7 mouse cellular contexts compared by ENCODE assay signal in the genomic region with DNA sequence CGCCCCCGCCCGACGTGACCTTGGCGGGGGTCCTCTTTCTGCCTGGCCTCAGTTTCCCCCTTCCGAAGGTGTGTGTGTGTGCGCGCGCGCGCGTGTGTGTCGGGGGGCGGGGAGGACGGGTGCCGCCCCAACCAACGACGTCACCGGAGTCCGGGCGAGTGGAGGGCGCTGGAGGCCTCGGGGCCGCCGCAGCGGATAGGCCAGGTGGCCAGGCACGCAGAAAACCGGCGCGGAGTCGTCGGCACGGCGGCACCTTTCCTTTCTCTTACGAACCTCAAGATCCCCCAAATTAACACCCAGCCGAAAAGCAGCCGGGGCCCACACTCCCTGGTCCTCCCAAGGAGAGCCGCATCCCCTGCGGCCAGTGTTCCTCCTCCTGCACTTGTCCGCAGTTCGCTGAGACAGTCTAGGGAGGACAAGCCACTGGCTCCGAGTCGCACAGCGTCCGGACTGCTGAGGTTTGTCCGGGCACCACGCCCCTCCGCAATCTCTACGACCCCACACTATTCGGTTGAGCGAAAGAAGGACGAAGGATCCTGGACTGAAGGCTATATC.
DNase-seq lines count a peak whose midpoint lies in the region; ATAC-seq lines count a peak whose summit lies in the region.

No protein-coding gene starts in this region.

- H3K4me1 ChIP-seq in forebrain, embryonic 13.5 days = peaks cover 21% of the 10 kb centered on the region
- H3K4me1 ChIP-seq in hindbrain, embryonic 10.5 days (replicated peaks) = peaks cover 56% of the 10 kb centered on the region
- peaks cover 34% of the 10 kb centered on the region for H3K4me1 ChIP-seq in limb, embryonic 10.5 days

- peak; percentile 76 for DNase-seq in NIH3T3 (ENCODE audit: low read depth)
- DNase-seq in hindbrain, embryonic 10.5 days (ENCODE audit: low spot score) = peak; percentile 63
- DNase-seq in limb, embryonic 10.5 days (ENCODE audit: low spot score) = peak; percentile 78
- peak; percentile 44 to 77 for DNase-seq in spleen, postnatal 4 days (ENCODE audit: low spot score in 2 of 2)

- no peaks in the 10 kb centered on the region for H3K9me3 ChIP-seq in forebrain, embryonic 13.5 days (replicated peaks)
- no peaks in the 10 kb centered on the region for H3K9me3 ChIP-seq in hindbrain, embryonic 10.5 days
- no peaks in the 10 kb centered on the region for H3K9me3 ChIP-seq in limb, embryonic 10.5 days (replicated peaks)

- H3K36me3 ChIP-seq in forebrain, embryonic 13.5 days (ENCODE audit: poor library complexity, severe bottlenecking) = no peaks in the 10 kb centered on the region
- no peaks in the 10 kb centered on the region for H3K36me3 ChIP-seq in hindbrain, embryonic 10.5 days
- no peaks in the 10 kb centered on the region for H3K36me3 ChIP-seq in limb, embryonic 10.5 days

- H3K27me3 ChIP-seq in forebrain, embryonic 13.5 days = 0 out of 2 replicates have a peak, but pooled peaks cover 5% of the 10 kb centered on the region
- H3K27me3 ChIP-seq in hindbrain, embryonic 10.5 days (ENCODE audit: insufficient read depth, poor library complexity, severe bottlenecking) = peaks cover 11% of the 10 kb centered on the region
- peaks cover 29% of the 10 kb centered on the region for H3K27me3 ChIP-seq in limb, embryonic 10.5 days (ENCODE audit: low read depth, poor library complexity, severe bottlenecking)

- peak; percentile 53; the same call in 1 of the 2 replicates for ATAC-seq in cerebellum, adult (ENCODE audit: insufficient number of reproducible peaks, low FRiP score, low TSS enrichment)
- ATAC-seq in forebrain, embryonic 13.5 days = peak; percentile 54
- ATAC-seq in megakaryocyte-erythroid progenitor cell, adult 5-6 weeks (replicated peaks; ENCODE audit: low FRiP score, low TSS enrichment, poor library complexity, severe bottlenecking) = peak; percentile 56

- peak overlapping the region; percentile 95 for H3K4me2 ChIP-seq in forebrain, embryonic 13.5 days

- H3K27ac ChIP-seq in forebrain, embryonic 13.5 days = no peak overlapping the region
- peak overlapping the region; percentile 87 for H3K27ac ChIP-seq in hindbrain, embryonic 10.5 days
- peak overlapping the region; percentile 85 for H3K27ac ChIP-seq in limb, embryonic 10.5 days

- peak overlapping the region; percentile 69 for H3K4me3 ChIP-seq in forebrain, embryonic 13.5 days
- peak overlapping the region; percentile 79 for H3K4me3 ChIP-seq in hindbrain, embryonic 10.5 days
- peak overlapping the region; percentile 80 for H3K4me3 ChIP-seq in limb, embryonic 10.5 days

- 2% methylated on average over 36 of the region's 52 CpGs for WGBS in forebrain, embryonic 13.5 days
- WGBS in hindbrain, embryonic 10.5 days = under 1% methylated on average over 50 of the region's 52 CpGs
- WGBS in limb, embryonic 10.5 days = under 1% methylated on average over 45 of the region's 52 CpGs

- peak overlapping the region; percentile 79 for H3K9ac ChIP-seq in forebrain, embryonic 13.5 days
